Mouse (Mus musculus): ENCODE measurements around the gene Gse1. TPM values are rescaled to one million over a fixed set of nuclear protein-coding genes. Genes with fewer than 3 reads are reported as not detected.
A peak's percentile ranks its signal among the peaks of the same experiment; 100 is the strongest.

Gse1 gene
- polyA plus RNA-seq, 1 experiment from 2014 or later: 6.7 TPM

DNA sequence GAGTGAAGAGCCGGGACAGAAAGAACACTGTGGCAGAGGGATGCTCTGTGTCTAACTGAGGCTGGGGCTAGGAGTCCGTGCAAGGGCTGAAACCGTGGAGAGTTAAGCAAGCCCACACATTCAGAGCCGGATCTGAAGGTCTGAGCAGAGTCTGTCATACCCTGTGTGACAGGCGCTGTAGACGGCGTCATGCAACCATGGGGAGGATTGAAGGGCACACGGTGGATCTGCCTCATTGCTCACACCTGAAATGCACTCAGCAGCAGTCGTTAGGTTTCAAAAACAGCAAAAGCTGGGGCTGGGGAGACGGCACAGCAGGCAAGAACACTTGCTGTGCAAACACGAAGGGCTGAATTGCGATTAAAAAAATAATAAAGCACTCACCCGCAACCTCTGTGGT lies 116.3 kb downstream of the Gse1 start:
- Histone ChIP-seq H3K4me2 (replicated peaks; ENCODE audit: low read depth, low read length) (no peak overlapping the region), H3K4me1 (ENCODE audit: insufficient read depth, low read length) (peaks cover 70% of the 10 kb centered on the region), H3K9me3 (ENCODE audit: low read length) (no peaks in the 10 kb centered on the region), H3K27ac (ENCODE audit: low read length) (0 out of 2 replicates have a peak overlapping the region, but pooled peaks have one; percentile 4), H3K27me3 (ENCODE audit: insufficient read depth, low read length) (no peaks in the 10 kb centered on the region), H3K36me3 (ENCODE audit: insufficient read depth, low read length) (no peaks in the 10 kb centered on the region), H3K9ac (replicated peaks; ENCODE audit: low read length) (no peak overlapping the region), H3K4me3 (ENCODE audit: low read length) (no peak overlapping the region)
- no peak for ATAC-seq (ENCODE audit: low FRiP score, low TSS enrichment)
- WGBS: 21% methylated on average over 13 of the region's 13 CpGs

DNA sequence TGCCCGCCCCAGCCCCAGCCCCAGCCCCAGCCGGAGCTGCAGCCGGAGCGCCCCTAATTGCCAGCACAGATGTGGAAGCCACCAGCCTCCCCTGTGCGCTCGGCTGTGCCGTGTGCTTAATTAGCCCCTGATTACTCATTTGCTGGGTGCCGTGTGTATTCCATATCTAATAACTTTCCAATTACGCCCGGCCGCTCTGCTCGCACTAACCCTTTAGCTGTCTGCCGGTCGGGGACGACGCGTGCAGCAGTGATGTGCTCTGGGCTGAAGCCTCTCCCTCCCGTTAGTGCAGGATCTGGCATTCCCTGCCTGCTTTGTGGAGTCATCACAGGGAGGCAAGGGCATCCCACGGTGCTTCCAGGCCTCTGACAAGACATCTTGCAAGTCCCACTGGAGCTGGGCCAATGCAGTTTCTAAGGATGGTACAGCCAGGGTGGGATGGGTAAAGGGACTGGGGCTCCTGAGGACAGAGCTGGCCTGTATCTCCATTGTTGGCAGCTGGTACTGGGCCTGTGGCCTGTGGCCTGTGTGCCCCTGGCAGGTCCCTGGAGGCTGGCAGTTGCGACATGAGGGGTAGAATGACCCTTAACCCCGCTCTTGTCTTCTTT lies 119.6 kb downstream of the Gse1 start:
- Histone ChIP-seq H3K9ac (replicated peaks; ENCODE audit: low read length) (no peak overlapping the region), H3K4me1 (ENCODE audit: insufficient read depth, low read length) (peaks cover 82% of the 10 kb centered on the region), H3K9me3 (ENCODE audit: low read length) (no peaks in the 10 kb centered on the region), H3K27me3 (ENCODE audit: insufficient read depth, low read length) (no peaks in the 10 kb centered on the region), H3K4me3 (ENCODE audit: low read length) (no peak overlapping the region), H3K36me3 (ENCODE audit: insufficient read depth, low read length) (no peaks in the 10 kb centered on the region), H3K4me2 (replicated peaks; ENCODE audit: low read depth, low read length) (no peak overlapping the region), H3K27ac (ENCODE audit: low read length) (no peak overlapping the region)
- 65% methylated on average over 21 of the region's 21 CpGs for WGBS
- no peak for ATAC-seq (ENCODE audit: low FRiP score, low TSS enrichment)

DNA sequence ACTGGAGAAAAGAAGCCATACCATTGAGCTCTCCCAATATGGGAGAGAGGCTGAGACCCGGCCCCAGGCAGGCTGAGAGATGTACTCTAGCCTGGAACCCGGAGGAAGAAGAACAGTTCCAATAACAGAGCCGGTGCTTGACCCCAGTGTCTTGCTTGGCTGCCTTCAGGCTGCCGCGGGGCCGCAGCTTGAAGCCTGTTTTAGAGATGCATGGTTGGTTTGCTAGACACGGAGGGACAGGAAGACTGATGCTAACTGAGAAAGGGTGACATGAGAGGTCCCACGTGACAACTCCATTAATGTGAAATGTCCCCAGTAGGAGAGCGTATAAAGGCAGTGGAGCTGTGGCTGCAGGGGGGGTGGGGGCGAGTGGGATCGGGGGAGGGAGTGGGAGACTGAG lies 120.7 kb downstream of the Gse1 start:
- Histone ChIP-seq H3K9me3 (ENCODE audit: low read length) (no peaks in the 10 kb centered on the region), H3K27me3 (ENCODE audit: insufficient read depth, low read length) (no peaks in the 10 kb centered on the region), H3K27ac (ENCODE audit: low read length) (no peak overlapping the region), H3K4me1 (ENCODE audit: insufficient read depth, low read length) (peaks cover 87% of the 10 kb centered on the region), H3K9ac (replicated peaks; ENCODE audit: low read length) (no peak overlapping the region), H3K36me3 (ENCODE audit: insufficient read depth, low read length) (no peaks in the 10 kb centered on the region), H3K4me3 (ENCODE audit: low read length) (no peak overlapping the region), H3K4me2 (replicated peaks; ENCODE audit: low read depth, low read length) (no peak overlapping the region)
- WGBS: 19% methylated on average over 11 of the region's 11 CpGs
- no peak for ATAC-seq (ENCODE audit: low FRiP score, low TSS enrichment)

DNA sequence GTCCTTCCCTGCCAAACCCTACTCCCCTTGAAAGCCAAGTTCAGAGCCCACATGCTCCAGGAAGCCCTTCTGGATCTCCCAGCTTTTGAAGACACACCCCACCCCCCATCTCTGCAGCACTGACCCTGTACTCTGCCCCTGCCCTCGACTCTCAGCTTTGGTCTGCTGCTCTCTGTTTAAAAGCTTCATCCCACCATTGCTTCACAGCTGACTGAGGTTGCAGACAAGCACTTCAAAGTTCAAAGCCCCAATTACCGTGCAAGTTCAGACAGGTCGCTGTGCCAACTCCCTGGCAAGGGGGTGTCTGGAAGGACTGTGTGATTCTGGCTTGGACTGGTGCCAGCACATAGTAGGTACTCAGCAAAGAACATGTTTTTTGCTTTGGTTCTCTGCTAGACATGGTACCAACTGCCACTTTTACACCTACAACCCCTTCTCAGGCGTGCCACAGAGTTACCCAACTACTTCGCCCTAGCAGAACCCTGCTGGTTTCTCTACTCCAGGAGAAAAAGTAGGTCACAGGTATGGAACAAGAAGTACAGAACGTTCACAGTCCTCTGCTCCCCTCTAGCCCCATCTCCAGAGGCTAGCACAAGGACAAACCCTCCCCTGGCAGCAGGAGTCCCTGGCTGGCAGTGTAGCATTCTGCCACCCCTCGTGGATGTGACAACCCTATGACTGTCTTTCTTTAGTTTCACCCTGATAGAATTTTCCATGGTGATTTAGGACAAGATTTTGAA lies 123.2 kb downstream of the Gse1 start:
- no peak overlapping the region for H3K4me2 ChIP-seq (replicated peaks; ENCODE audit: low read depth, low read length)
- 24% methylated on average over 7 of the region's 7 CpGs for WGBS

DNA sequence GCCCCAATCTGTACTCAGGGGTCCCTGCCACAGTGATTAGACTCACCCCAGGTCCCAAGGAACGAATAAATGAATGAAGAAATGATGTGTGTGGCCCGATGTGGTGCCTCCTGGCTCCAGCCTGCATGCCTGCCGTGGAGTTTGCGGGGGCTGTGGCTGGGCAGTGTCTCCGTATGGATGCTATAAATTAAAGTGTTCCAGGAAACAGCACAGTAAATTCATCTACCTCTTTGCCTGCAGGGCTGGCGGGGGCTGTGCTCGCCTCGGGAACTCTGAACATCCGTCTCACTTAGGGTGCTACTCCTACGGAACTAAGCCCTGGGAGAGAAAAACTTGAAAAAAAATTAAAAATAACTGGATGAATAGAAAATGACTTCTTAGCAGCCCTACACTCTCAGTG lies 123.8 kb downstream of the Gse1 start:
- Histone ChIP-seq H3K27ac (ENCODE audit: low read length) (peak overlapping the region; percentile 50; the same call in 1 of the 2 replicates), H3K36me3 (ENCODE audit: insufficient read depth, low read length) (no peaks in the 10 kb centered on the region), H3K9me3 (ENCODE audit: low read length) (no peaks in the 10 kb centered on the region), H3K4me2 (replicated peaks; ENCODE audit: low read depth, low read length) (no peak overlapping the region), H3K4me3 (ENCODE audit: low read length) (no peak overlapping the region), H3K27me3 (ENCODE audit: insufficient read depth, low read length) (no peaks in the 10 kb centered on the region), H3K9ac (replicated peaks; ENCODE audit: low read length) (no peak overlapping the region), H3K4me1 (ENCODE audit: insufficient read depth, low read length) (peaks cover 69% of the 10 kb centered on the region)
- WGBS: 10% methylated on average over 10 of the region's 10 CpGs
- ATAC-seq (ENCODE audit: low FRiP score, low TSS enrichment): no peak

More for the DNA sequence above, 123.2 kb downstream of the Gse1 start:
- no peak overlapping the region for H3K4me3 ChIP-seq (ENCODE audit: low read length)
- H3K9me3 ChIP-seq (ENCODE audit: low read length): no peaks in the 10 kb centered on the region
- H3K4me1 ChIP-seq (ENCODE audit: insufficient read depth, low read length): peaks cover 74% of the 10 kb centered on the region
- ATAC-seq (ENCODE audit: low FRiP score, low TSS enrichment): no peak
- no peaks in the 10 kb centered on the region for H3K36me3 ChIP-seq (ENCODE audit: insufficient read depth, low read length)
- H3K27ac ChIP-seq (ENCODE audit: low read length): peak overlapping the region; percentile 50; the same call in 1 of the 2 replicates
- no peak overlapping the region for H3K9ac ChIP-seq (replicated peaks; ENCODE audit: low read length)
- H3K27me3 ChIP-seq (ENCODE audit: insufficient read depth, low read length): no peaks in the 10 kb centered on the region

DNA sequence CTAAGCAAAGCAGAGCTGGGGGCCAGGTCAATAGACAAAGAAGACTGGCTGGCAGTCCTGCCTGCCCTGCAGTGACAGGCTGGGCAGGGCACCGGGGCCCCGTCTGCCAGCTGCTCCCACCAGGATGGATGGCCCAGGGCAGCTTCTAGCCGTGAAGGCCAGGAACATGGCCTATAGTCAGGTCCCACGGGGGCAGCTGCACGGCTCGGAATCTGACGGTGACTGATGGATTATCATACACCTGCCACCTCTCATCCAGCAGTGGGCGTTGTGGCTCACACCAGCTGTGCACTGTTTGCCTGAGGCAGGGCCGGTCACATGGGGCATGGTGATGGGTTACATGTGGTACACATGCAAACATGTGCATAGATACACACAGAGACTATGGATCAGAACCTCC lies 127.8 kb downstream of the Gse1 start:
- no peak overlapping the region for H3K9ac ChIP-seq (replicated peaks; ENCODE audit: low read length)
- no peaks in the 10 kb centered on the region for H3K36me3 ChIP-seq (ENCODE audit: insufficient read depth, low read length)
- no peak overlapping the region for H3K4me3 ChIP-seq (ENCODE audit: low read length)
- H3K4me1 ChIP-seq (ENCODE audit: insufficient read depth, low read length): peaks cover 43% of the 10 kb centered on the region
- no peaks in the 10 kb centered on the region for H3K27me3 ChIP-seq (ENCODE audit: insufficient read depth, low read length)
- no peak overlapping the region for H3K27ac ChIP-seq (ENCODE audit: low read length)
- no peak for ATAC-seq (ENCODE audit: low FRiP score, low TSS enrichment)
- no peak overlapping the region for H3K4me2 ChIP-seq (replicated peaks; ENCODE audit: low read depth, low read length)
- WGBS: 47% methylated on average over 9 of the region's 9 CpGs
- no peaks in the 10 kb centered on the region for H3K9me3 ChIP-seq (ENCODE audit: low read length)

DNA sequence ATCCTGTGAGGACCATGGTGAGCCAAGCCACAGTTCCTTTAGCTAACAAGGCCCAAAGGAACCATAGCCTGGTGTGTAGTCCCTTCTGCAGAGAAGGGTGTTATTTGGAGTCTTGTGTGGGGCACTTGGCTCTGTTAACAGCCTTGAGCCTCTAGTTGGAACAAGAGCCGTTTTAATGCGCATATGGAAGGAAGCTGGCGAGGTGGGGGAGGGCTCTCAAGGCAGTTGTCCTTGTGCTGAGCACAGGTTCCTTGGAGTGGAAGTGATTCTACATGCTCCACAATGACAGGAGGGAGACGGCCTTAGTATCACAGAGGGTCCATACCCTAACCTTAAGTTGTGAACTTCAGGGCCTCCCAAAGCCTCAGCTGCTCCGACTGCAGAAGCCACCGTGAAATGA lies 129.2 kb downstream of the Gse1 start:
- Histone ChIP-seq H3K4me1 (ENCODE audit: insufficient read depth, low read length) (peaks cover 32% of the 10 kb centered on the region), H3K27ac (ENCODE audit: low read length) (no peak overlapping the region), H3K27me3 (ENCODE audit: insufficient read depth, low read length) (no peaks in the 10 kb centered on the region), H3K4me2 (replicated peaks; ENCODE audit: low read depth, low read length) (no peak overlapping the region), H3K36me3 (ENCODE audit: insufficient read depth, low read length) (no peaks in the 10 kb centered on the region), H3K9ac (replicated peaks; ENCODE audit: low read length) (no peak overlapping the region), H3K4me3 (ENCODE audit: low read length) (no peak overlapping the region), H3K9me3 (ENCODE audit: low read length) (no peaks in the 10 kb centered on the region)
- WGBS: 86% methylated on average over 6 of the region's 6 CpGs
- no peak for ATAC-seq (ENCODE audit: low FRiP score, low TSS enrichment)

DNA sequence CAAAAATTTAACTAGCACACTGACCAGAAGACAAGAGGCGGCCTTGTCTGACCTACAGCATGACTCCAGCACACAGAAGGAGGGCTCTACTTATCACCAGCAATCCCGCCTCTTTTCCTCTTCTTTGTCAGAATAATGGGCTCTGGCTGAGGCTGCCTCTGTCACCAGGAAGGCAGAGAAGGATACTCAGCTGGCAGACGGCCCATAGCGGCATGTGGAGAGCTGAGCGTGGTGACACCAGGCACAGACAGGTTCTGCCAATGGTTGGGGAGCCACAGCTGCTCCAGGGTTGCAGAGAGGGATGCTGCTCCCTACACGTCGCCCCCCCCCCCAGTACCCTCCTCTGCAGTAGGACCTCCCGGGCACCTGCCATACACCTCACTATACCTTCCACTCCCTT lies 133.0 kb downstream of the Gse1 start:
- H3K9ac ChIP-seq (replicated peaks; ENCODE audit: low read length): no peak overlapping the region
- no peak overlapping the region for H3K4me3 ChIP-seq (ENCODE audit: low read length)
- peaks cover 30% of the 10 kb centered on the region for H3K4me1 ChIP-seq (ENCODE audit: insufficient read depth, low read length)
- H3K36me3 ChIP-seq (ENCODE audit: insufficient read depth, low read length): no peaks in the 10 kb centered on the region
- 71% methylated on average over 6 of the region's 8 CpGs for WGBS
- no peak overlapping the region for H3K4me2 ChIP-seq (replicated peaks; ENCODE audit: low read depth, low read length)
- H3K27me3 ChIP-seq (ENCODE audit: insufficient read depth, low read length): no peaks in the 10 kb centered on the region
- no peak overlapping the region for H3K27ac ChIP-seq (ENCODE audit: low read length)
- ATAC-seq (ENCODE audit: low FRiP score, low TSS enrichment): no peak
- no peaks in the 10 kb centered on the region for H3K9me3 ChIP-seq (ENCODE audit: low read length)

DNA sequence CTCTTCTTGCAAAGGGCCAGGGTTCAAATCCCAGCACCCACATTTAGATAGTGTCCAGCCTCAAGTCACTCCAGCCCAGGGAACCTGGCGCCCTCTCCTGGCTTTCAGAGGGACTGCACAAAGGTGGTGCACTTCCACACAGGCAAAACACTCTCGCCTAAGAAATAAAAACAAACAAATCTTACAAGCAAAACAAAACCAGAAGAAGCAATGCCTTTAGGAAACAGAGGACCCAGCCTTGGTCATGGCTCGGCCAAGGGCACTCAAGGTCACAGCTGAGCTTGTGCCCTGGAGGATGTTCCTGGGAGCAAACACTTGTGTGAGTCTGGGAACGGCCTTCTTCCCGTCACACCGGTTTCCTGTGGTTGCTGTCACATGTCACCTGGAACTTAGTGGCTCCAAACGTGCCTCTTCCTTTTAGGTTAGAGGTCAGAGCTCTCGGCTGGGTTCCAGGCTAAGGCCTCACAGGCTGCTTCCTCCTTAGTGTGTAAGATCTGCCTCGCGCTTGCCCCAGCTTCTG lies 135.4 kb downstream of the Gse1 start:
- WGBS: 35% methylated on average over 10 of the region's 10 CpGs
- Histone ChIP-seq H3K9me3 (ENCODE audit: low read length) (no peaks in the 10 kb centered on the region), H3K9ac (replicated peaks; ENCODE audit: low read length) (no peak overlapping the region), H3K36me3 (ENCODE audit: insufficient read depth, low read length) (no peaks in the 10 kb centered on the region), H3K4me2 (replicated peaks; ENCODE audit: low read depth, low read length) (no peak overlapping the region), H3K27me3 (ENCODE audit: insufficient read depth, low read length) (peaks cover 5% of the 10 kb centered on the region; the same call in 1 of the 2 replicates), H3K27ac (ENCODE audit: low read length) (peak overlapping the region; percentile 52), H3K4me1 (ENCODE audit: insufficient read depth, low read length) (peaks cover 34% of the 10 kb centered on the region), H3K4me3 (ENCODE audit: low read length) (no peak overlapping the region)
- peak; percentile 36; the same call in 1 of the 2 replicates for ATAC-seq (ENCODE audit: low FRiP score, low TSS enrichment)
